Mouse (Mus musculus): Measurements from ENCODE around the gene Dusp11.
A peak's percentile ranks its signal among the peaks of the same experiment; 100 is the strongest.
"Not testable (repeated sequence)": the region's sequence is repeated elsewhere in the genome, so short reads cannot be mapped to it uniquely, and the experiment has no call there.

GRCm38 (mm10) chr6:85904642-85905061 lies 56.8 kb downstream of the Dusp11 start, which contains the start of gene Nat8f4:
- TF ChIP-seq POLR2A (IDR thresholded peaks at IDR 0.05; ENCODE audit: borderline replicate concordance, extremely low read depth, insufficient read depth, insufficient read length, poor library complexity, severe bottlenecking), result not testable (repeated sequence)
- peak; percentile 63; the same call in 1 of the 2 replicates for TF ChIP-seq CTCF (IDR thresholded peaks at IDR 0.05; ENCODE audit: borderline replicate concordance, extremely low read depth, insufficient read depth, insufficient read length)
